Mouse (Mus musculus) heart, adult 2 months (tissue): Measurements from ENCODE around the gene Smarcal1.

Source experiments
- CTCF ChIP-seq: fragments of 200-600 bp; IDR thresholded peaks from 2 replicates; pipeline ENCODE4 v1.8.1; 2022; ENCODE audit warnings: antibody characterized with exemption, mild to moderate bottlenecking, moderate library complexity
- EP300 ChIP-seq: fragments of 200-500 bp; IDR thresholded peaks from 2 replicates; pipeline ENCODE4 v1.6.1; 2011; ENCODE audit warnings: low read depth, low read length, control low read depth; ENCODE audit not compliant: insufficient read depth

GRCm38 (mm10) chr1:72538266-72538665 lies 44.8 kb upstream of the Smarcal1 start:
- TF ChIP-seq CTCF (no peak), EP300 (no peak)
